Mouse (Mus musculus) lung, postnatal 10 days (tissue): ENCODE data around the gene Apob.

Source experiments
- DNase-seq: peaks from one replicate; pipeline ENCODE4 v3.0.0; 2021

The Apob gene

GRCm38 (mm10) chr12:8042626-8043394 lies 65.4 kb downstream of the Apob start:
- no peak for DNase-seq

GRCm38 (mm10) chr12:8047046-8047445 lies 69.6 kb downstream of the Apob start:
- no peak for DNase-seq

GRCm38 (mm10) chr12:8047789-8048309 lies 70.4 kb downstream of the Apob start:
- DNase-seq, result no peak

GRCm38 (mm10) chr12:8056001-8056640 lies 78.7 kb downstream of the Apob start:
- no peak for DNase-seq

- peak; percentile 71 for DNase-seq
Measured at GRCm38 (mm10) chr12:8059576-8059975, 82.1 kb downstream of the Apob start.

GRCm38 (mm10) chr12:8063363-8064065 lies 86.1 kb downstream of the Apob start:
- no peak for DNase-seq
